Mouse (Mus musculus) heart, embryonic 10.5 days (tissue): Measurements from ENCODE around the gene Pop7. TPM values are rescaled to one million over a fixed set of nuclear protein-coding genes. Genes with fewer than 3 reads are reported as not detected.

Experiments
- DNase-seq: peaks from one replicate; pipeline ENCODE4 v3.0.0-alpha.2; 2017; ENCODE audit warnings: low spot score
- H3K27ac ChIP-seq: fragments of 300-500 bp; sonication (generic); 2 replicates; pipeline ENCODE4 v1.5.1; 2016; ENCODE audit warnings: mild to moderate bottlenecking
- H3K27me3 ChIP-seq: fragments of 300-500 bp; sonication (generic); 2 replicates; pipeline ENCODE4 v1.6.1; 2016; ENCODE audit warnings: mild to moderate bottlenecking; ENCODE audit not compliant: poor library complexity, insufficient read depth, severe bottlenecking
- H3K36me3 ChIP-seq: fragments of 300-500 bp; sonication (generic); 2 replicates; pipeline ENCODE4 v1.6.1; 2016; ENCODE audit warnings: mild to moderate bottlenecking, moderate library complexity
- H3K4me1 ChIP-seq: fragments of 300-500 bp; sonication (generic); 2 replicates; pipeline ENCODE4 v1.6.1; 2016; ENCODE audit warnings: mild to moderate bottlenecking
- H3K4me3 ChIP-seq: fragments of 300-500 bp; sonication (generic); 2 replicates; pipeline ENCODE4 v1.5.1; 2016; ENCODE audit warnings: mild to moderate bottlenecking, moderate library complexity
- H3K9me3 ChIP-seq: fragments of 300-500 bp; sonication (generic); 2 replicates; pipeline ENCODE4 v1.6.1; 2016; ENCODE audit warnings: mild to moderate bottlenecking, moderate library complexity
- WGBS: fragments of 180-500 bp; shearing (Covaris S2); methylation state at CpG from one replicate; pipeline ENCODE4 v1.1.7; 2016; 5-methylcytosine and 5-hydroxymethylcytosine counted together
- polyA plus RNA-seq: library from polyadenylated mRNA; unstranded; fragments of >200 nt; fragmentation: Nextera tagmentation; extraction: Ambion mirVana; gene quantifications from 2 replicates; pipeline ENCODE4 v1.2.1, GENCODE M21; 2016

Gene Pop7
- polyA plus RNA-seq, 1 experiment from 2014 or later = 56.6 TPM

GRCm38 (mm10) chr5:137532808-137533116 is 30.4 kb upstream of the Pop7 start:
- H3K36me3 ChIP-seq = peaks cover 25% of the 10 kb centered on the region
- peak overlapping the region; percentile 88 for H3K4me3 ChIP-seq
- H3K27ac ChIP-seq = peak overlapping the region; percentile 95
- no peaks in the 10 kb centered on the region for H3K27me3 ChIP-seq
- no peak for DNase-seq
- no peaks in the 10 kb centered on the region for H3K9me3 ChIP-seq
- H3K4me1 ChIP-seq = peaks cover 43% of the 10 kb centered on the region
- 0% methylated on average over 11 of the region's 12 CpGs for WGBS

- no peak for DNase-seq
- WGBS = under 1% methylated on average over 19 of the region's 19 CpGs
- Histone ChIP-seq H3K27me3 (no peaks in the 10 kb centered on the region), H3K4me3 (peak overlapping the region; percentile 88), H3K9me3 (no peaks in the 10 kb centered on the region), H3K4me1 (peaks cover 48% of the 10 kb centered on the region), H3K36me3 (peaks cover 29% of the 10 kb centered on the region), H3K27ac (peak overlapping the region; percentile 95)
Measured at GRCm38 (mm10) chr5:137532131-137532807, 30.0 kb upstream of the Pop7 start.

GRCm38 (mm10) chr5:137531414-137532130 is 29.3 kb upstream of the Pop7 start:
- H3K27ac ChIP-seq = peak overlapping the region; percentile 95
- DNase-seq = no peak
- H3K4me1 ChIP-seq = peaks cover 51% of the 10 kb centered on the region
- no peaks in the 10 kb centered on the region for H3K9me3 ChIP-seq
- no peaks in the 10 kb centered on the region for H3K27me3 ChIP-seq
- peak overlapping the region; percentile 88 for H3K4me3 ChIP-seq
- WGBS = under 1% methylated on average over 51 of the region's 51 CpGs
- peaks cover 36% of the 10 kb centered on the region for H3K36me3 ChIP-seq

GRCm38 (mm10) chr5:137530588-137531413 is 28.5 kb upstream of the Pop7 start:
- Histone ChIP-seq H3K36me3 (peaks cover 42% of the 10 kb centered on the region), H3K4me1 (peaks cover 58% of the 10 kb centered on the region), H3K27me3 (no peaks in the 10 kb centered on the region), H3K4me3 (peak overlapping the region; percentile 88), H3K9me3 (no peaks in the 10 kb centered on the region), H3K27ac (peak overlapping the region; percentile 95)
- WGBS = 3% methylated on average over 38 of the region's 46 CpGs
- no peak for DNase-seq

- Histone ChIP-seq H3K27ac (peak overlapping the region; percentile 95; the same call in 1 of the 2 replicates), H3K27me3 (no peaks in the 10 kb centered on the region), H3K36me3 (peaks cover 49% of the 10 kb centered on the region), H3K4me3 (peak overlapping the region; percentile 88), H3K4me1 (peaks cover 63% of the 10 kb centered on the region), H3K9me3 (no peaks in the 10 kb centered on the region)
- no peak for DNase-seq
- WGBS = 82% methylated on average over 8 of the region's 8 CpGs
Measured at GRCm38 (mm10) chr5:137530075-137530474, 27.8 kb upstream of the Pop7 start.

GRCm38 (mm10) chr5:137529221-137529995 is 27.1 kb upstream of the Pop7 start:
- H3K9me3 ChIP-seq = no peaks in the 10 kb centered on the region
- peak overlapping the region; percentile 88; the same call in 1 of the 2 replicates for H3K4me3 ChIP-seq
- WGBS = 83% methylated on average over 15 of the region's 15 CpGs
- H3K27me3 ChIP-seq = no peaks in the 10 kb centered on the region
- H3K27ac ChIP-seq = peak overlapping the region; percentile 22; the same call in 1 of the 2 replicates
- peaks cover 55% of the 10 kb centered on the region for H3K36me3 ChIP-seq
- DNase-seq = no peak
- H3K4me1 ChIP-seq = peaks cover 63% of the 10 kb centered on the region

GRCm38 (mm10) chr5:137528247-137528968 is 26.1 kb upstream of the Pop7 start:
- 82% methylated on average over 22 of the region's 22 CpGs for WGBS
- DNase-seq = no peak
- Histone ChIP-seq H3K4me1 (peaks cover 61% of the 10 kb centered on the region), H3K36me3 (peaks cover 65% of the 10 kb centered on the region), H3K4me3 (peak overlapping the region; percentile 22; the same call in 1 of the 2 replicates), H3K9me3 (no peaks in the 10 kb centered on the region), H3K27ac (0 out of 2 replicates have a peak overlapping the region, but pooled peaks have one; percentile 22), H3K27me3 (no peaks in the 10 kb centered on the region)

GRCm38 (mm10) chr5:137527413-137527812 is 25.1 kb upstream of the Pop7 start:
- Histone ChIP-seq H3K27ac (no peak overlapping the region), H3K4me3 (no peak overlapping the region), H3K9me3 (no peaks in the 10 kb centered on the region), H3K27me3 (no peaks in the 10 kb centered on the region), H3K36me3 (peaks cover 75% of the 10 kb centered on the region), H3K4me1 (peaks cover 61% of the 10 kb centered on the region)
- DNase-seq = no peak
- 52% methylated on average over 1 of the region's 1 CpGs for WGBS

GRCm38 (mm10) chr5:137526192-137526936 is 24.0 kb upstream of the Pop7 start:
- H3K4me3 ChIP-seq = peak overlapping the region; percentile 22; the same call in 1 of the 2 replicates
- WGBS = 61% methylated on average over 16 of the region's 16 CpGs
- H3K36me3 ChIP-seq = peaks cover 86% of the 10 kb centered on the region
- no peak for DNase-seq
- no peaks in the 10 kb centered on the region for H3K27me3 ChIP-seq
- no peaks in the 10 kb centered on the region for H3K9me3 ChIP-seq
- H3K27ac ChIP-seq = no peak overlapping the region; the same call in 1 of the 2 replicates
- peaks cover 56% of the 10 kb centered on the region for H3K4me1 ChIP-seq

- Histone ChIP-seq H3K27me3 (no peaks in the 10 kb centered on the region), H3K4me3 (no peak overlapping the region), H3K9me3 (no peaks in the 10 kb centered on the region), H3K4me1 (peaks cover 47% of the 10 kb centered on the region), H3K36me3 (peaks cover 94% of the 10 kb centered on the region), H3K27ac (peak overlapping the region; percentile 37; the same call in 1 of the 2 replicates)
- WGBS = 85% methylated on average over 16 of the region's 16 CpGs
- DNase-seq = no peak
Measured at GRCm38 (mm10) chr5:137525511-137525910, 23.2 kb upstream of the Pop7 start.

GRCm38 (mm10) chr5:137524671-137525070 is 22.4 kb upstream of the Pop7 start:
- peaks cover 39% of the 10 kb centered on the region for H3K4me1 ChIP-seq
- no peak overlapping the region for H3K4me3 ChIP-seq
- 0 out of 2 replicates have a peak overlapping the region, but pooled peaks have one; percentile 37 for H3K27ac ChIP-seq
- DNase-seq = no peak
- H3K9me3 ChIP-seq = no peaks in the 10 kb centered on the region
- peaks cover 97% of the 10 kb centered on the region for H3K36me3 ChIP-seq
- 90% methylated on average over 11 of the region's 13 CpGs for WGBS
- no peaks in the 10 kb centered on the region for H3K27me3 ChIP-seq
